Mouse (Mus musculus) ovary, postnatal 14 days (tissue): ENCODE data around the gene Gm21190.
"Not testable (repeated sequence)": the region's sequence is repeated elsewhere in the genome, so short reads cannot be mapped to it uniquely, and the experiment has no call there.

Experiments
- DNase-seq: peaks from one replicate; pipeline ENCODE4 v3.0.0; 2022; ENCODE audit warnings: low spot score

Gm21190 gene

DNA sequence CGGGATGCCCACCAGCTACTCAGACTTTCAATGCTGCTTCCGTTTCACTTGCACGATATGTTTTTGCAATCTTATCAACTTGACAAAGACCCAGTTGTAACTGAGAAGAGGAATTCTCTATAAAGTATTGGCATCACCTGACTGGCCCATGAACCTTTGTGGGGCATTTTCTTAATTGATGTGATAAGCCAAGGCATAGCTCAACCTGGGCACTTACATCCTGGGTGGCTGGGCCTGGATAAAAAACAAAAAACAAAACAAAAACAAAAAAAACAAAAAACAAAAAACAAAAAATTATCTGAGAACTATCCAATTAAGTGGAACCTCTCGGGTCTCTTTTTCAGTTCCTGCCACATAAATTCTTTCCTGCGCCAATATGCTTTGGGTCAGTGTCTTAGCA is 40.3 kb downstream of the Gm21190 start:
- no peak for DNase-seq

DNA sequence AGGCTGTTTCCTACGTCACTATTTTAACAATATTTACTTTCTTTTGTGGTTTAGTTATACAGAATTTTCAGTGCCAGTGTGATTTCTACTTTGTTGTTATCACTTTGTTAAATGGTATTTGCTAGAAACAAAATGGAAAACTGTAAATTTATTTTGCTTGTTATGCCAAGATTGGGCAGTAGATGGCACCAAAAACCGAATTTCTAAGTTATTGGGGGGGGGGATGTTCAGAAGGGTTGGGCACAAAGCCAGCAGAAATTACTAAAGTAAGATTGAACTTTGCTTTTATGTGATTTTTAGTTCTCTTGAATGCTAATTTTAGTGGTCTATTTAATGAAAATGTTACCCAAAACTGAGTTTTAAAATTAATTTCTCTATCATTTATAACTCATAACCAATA is 44.4 kb downstream of the Gm21190 start:
- not testable (repeated sequence) for DNase-seq

DNA sequence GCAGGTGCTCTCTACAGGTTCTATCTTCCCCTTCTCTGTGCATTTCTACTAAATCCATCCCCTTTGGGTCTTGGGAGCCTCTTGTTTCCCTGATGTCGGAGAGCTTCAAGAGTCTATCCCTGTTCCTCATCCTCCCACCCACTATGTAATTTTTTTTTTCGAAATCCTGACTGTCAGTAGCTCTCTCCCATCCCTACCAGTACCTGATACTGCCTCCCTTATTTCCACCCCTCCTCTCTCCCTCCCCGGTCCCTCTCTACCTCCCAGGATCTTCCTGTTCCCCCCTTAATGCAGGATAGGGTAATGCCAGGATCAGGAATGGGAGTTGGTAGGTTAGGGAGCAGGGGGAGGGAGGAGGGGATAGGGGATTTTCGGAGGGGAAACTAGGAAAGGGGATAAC is 45.4 kb downstream of the Gm21190 start:
- DNase-seq, result not testable (repeated sequence)

DNA sequence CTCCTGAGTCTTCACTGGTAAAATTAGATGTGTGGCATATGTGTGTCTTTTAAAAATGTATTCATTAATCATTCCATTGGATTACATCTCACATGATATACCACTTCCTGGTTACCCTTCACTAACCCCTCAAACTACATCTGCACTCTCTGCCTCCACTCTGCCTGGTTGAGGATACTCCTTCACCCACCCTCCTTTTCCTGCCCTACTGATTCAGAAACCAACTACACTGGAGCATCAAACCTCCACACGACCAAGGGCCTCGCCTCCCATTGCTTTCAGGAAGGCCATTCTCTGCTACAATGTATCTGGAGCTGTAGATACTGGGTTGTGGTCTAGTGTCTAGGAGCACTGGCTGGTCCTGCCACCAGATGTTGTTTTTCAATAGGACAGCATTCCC is 46.2 kb downstream of the Gm21190 start:
- not testable (repeated sequence) for DNase-seq

DNA sequence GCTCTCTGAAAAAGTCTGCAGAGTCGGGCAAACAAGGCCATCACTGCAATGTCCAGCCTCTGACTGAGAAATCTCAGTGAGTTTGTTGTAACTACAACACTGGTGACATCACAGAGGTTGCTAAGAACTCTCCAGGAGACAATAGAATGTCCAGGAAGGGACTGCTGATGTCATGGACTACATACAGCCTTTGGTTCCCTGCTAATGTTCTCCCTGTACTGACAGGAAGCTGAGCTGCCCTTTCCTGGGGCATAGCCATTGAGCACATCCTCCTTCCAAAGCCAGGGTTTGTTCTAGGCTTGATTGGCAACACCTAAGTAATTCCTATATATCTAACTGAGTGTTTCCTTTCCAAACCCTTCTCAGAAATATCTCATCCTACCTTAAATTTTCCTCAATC is 52.6 kb downstream of the Gm21190 start, which contains the start of gene Gm21149:
TSS of gene Gm21149 (minus strand) at position 101 of the 400 bp plus-strand sequence.
- DNase-seq, result not testable (repeated sequence)
